Mouse (Mus musculus): ENCODE measurements at regions not wholly inside any gene's neighbourhood (a gene's known extent, or its start where the extent isn't known, plus 50 kb on each side); places are given as distances from the start of the nearest gene placed in this dataset.
A peak's percentile ranks its signal among the peaks of the same experiment; 100 is the strongest.

GRCm38 (mm10) chr16:87295727-87296126 is 58.3 kb upstream of the N6amt1 start:
- no peak for DNase-seq (ENCODE audit: low spot score)

DNA sequence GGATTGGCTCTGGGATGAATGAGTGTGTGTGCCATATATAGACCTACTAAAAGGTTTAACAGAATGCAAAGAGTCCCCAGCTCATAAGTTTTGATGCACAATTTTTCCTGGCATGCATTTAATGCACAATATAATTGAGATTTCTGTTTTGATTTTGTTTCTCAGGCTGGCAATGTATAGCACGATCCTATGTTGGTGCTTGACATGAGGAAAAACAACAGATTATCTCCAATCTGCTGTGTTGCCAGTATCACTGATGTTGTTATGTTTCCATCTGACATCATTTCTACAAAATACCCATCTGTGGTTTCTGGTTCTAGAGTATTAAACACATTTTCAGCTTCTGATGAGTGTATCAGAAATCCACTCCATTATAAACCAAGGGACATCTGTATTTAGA is 61.2 kb upstream of the N6amt1 start:
- no peak for DNase-seq (ENCODE audit: low spot score)

DNA sequence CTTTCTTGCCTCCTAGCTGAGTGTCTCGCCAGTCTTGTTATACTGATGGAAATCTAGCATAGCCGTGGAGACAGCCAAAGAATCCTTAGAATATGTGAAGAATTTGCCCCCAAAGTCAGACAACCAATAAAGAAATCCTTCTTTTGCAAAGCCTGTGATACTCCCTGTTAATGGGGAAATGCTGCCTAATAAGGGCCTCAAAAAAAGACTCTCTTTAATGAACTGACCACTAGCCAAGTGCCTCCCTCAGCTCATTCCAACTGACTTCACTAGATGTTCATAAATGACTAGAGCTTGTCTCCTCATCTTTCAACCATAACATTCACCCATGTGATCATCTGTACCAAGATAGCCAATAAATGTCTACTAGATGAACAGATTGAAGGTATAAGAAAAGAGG is 62.3 kb upstream of the N6amt1 start:
- no peak for DNase-seq (ENCODE audit: low spot score)

GRCm38 (mm10) chr16:87285639-87286038 is 68.3 kb upstream of the N6amt1 start:
- no peak for DNase-seq (ENCODE audit: low spot score)

GRCm38 (mm10) chr16:87284835-87285510 is 69.0 kb upstream of the N6amt1 start:
- no peak for DNase-seq (ENCODE audit: low spot score)

GRCm38 (mm10) chr16:87278518-87278917 is 75.5 kb upstream of the N6amt1 start:
- no peak for DNase-seq (ENCODE audit: low spot score)

- no peak for DNase-seq (ENCODE audit: low spot score)
Measured at GRCm38 (mm10) chr16:87272363-87272762, 81.6 kb upstream of the N6amt1 start.

DNA sequence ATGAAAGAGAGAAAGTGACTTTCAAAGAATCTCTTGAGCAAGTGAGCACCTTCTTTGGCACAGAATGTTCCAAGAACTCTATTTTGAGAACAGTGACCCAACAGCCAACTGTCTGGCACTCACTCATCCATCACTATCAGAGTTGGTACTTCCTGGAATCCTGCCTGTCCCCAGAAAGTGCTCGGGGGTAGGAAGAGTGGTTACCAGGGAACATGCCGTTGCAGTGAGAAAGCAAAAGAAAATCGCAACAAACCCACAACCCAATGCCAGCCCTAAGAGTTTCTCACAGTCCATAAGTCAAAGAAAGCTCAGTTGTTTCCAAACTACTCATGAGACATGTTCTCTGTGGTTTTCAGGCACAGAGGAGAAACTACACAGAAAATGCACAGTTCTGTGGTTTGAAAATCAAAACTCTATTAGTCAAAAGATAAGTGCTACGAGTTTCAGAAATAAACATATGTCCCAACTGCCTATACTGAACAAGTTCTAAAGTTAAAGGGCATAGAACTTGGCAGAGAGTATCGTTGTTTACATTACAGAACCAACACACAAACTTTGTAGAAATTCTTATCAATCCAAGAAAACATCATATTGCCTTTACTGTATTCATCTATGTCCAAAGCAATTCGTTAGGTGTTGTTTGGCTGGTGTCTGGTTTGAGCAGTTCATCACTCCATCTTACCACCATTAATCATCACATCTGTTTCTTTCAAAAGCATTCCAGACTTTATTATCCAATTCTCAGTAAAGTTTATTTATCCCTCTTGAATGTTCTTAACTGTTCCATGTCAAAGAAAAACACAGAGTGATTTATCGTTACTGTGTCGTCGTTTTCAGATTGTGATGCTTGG is 85.8 kb upstream of the N6amt1 start:
- no peak for DNase-seq (ENCODE audit: low spot score)

DNA sequence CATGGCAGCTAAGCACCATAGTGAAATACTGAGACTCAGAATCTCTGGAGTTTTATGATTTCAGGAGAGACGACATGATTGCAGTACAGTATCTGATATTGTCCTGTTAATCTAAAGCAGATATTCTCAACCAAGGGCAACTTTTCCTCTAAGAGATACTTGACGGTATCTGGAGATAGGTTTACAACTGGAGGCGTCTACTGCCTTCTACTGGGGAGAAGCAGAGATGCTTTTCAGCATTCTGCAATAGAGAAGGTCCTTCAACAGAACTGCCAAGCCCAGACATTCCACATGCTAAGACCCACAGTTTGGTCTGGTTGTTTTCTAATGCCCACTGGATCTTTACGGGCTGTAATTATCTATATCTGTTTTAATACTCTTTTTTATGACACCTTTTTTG is 86.5 kb upstream of the N6amt1 start:
- no peak for DNase-seq (ENCODE audit: low spot score)

DNA sequence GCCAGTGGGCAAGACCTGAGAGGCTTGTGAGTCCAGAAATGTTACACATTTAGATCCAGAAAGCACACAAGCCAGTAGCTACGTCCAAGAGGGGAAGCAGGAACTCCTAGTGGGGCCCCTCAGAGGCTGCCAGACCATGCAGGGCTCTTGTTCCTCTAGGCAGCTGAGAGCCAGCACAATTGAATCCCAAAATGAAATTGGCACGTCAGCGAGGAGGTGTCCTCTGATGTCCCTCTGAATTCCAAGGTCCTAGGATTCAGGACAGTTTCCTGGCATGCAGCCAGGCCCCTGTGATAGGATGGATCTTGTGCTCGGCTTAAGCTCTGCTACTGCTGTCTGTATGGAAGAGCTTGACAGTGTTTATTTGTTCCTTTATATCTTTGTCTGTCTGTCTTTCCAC is 90.4 kb upstream of the N6amt1 start:
- no peak for DNase-seq (ENCODE audit: low spot score)

- DNase-seq (ENCODE audit: low spot score): no peak
Measured at GRCm38 (mm10) chr16:87263041-87263440, 90.9 kb upstream of the N6amt1 start.

- no peak for DNase-seq (ENCODE audit: low spot score)
Measured at GRCm38 (mm10) chr16:87262497-87262896, 91.5 kb upstream of the N6amt1 start.

GRCm38 (mm10) chr16:87261527-87261926 is 92.5 kb upstream of the N6amt1 start:
- peak; percentile 26 for DNase-seq (ENCODE audit: low spot score)

GRCm38 (mm10) chr16:87254736-87255135 is 99.2 kb upstream of the N6amt1 start:
- DNase-seq (ENCODE audit: low spot score): no peak

GRCm38 (mm10) chr16:87250531-87250930 is 103.5 kb upstream of the N6amt1 start:
- DNase-seq (ENCODE audit: low spot score): no peak

- DNase-seq (ENCODE audit: low spot score): no peak
Measured at GRCm38 (mm10) chr16:87249903-87250302, 104.1 kb upstream of the N6amt1 start.

DNA sequence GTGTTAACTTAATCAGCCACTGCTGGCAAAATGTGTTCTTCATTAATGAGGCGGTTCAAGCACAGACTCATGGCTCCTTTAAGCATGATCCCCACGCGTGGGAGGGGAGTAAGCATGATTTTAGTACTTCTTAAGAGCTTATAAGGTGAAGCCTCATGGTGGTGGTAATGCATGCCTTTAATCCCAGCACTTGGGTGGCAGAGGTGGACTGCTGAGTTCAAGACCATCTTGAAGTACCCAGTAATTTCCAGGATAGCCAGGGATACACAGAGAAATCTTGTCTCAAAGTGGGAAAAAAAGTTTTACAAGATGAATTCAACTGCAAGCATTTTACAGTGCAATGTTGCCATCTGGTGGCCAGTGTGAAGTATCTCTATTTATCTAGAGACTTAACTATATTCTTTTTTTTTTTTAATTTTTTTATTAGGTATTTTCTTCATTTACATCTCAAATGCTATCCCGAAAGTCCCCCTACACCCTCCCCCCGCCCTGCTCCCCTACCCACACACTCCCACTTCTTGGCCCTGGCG is 105.4 kb upstream of the N6amt1 start:
- no peak for DNase-seq (ENCODE audit: low spot score)

- DNase-seq (ENCODE audit: low spot score): no peak
Measured at GRCm38 (mm10) chr16:87245933-87246791, 107.8 kb upstream of the N6amt1 start.

GRCm38 (mm10) chr16:87245441-87245840 is 108.5 kb upstream of the N6amt1 start:
- DNase-seq (ENCODE audit: low spot score): no peak

DNA sequence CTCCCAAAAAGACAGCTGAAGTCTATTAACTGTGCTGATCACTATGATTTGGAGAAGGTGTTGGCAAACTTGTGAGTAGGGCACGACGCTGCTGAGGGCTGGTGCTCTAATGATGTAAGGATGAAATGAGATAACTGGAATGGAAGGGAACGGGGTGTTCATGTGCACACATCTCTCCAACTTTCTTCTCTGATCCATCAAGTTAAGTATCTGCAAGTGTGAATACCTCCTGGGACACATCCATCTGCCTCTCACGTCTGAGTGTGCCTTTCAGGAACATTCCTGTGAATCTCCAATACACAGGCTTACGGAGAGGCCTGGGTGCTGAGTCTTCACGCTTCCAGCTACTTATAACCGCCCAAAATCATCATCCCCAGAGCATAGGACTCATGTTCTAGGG is 112.0 kb upstream of the N6amt1 start:
- no peak for DNase-seq (ENCODE audit: low spot score)

- no peak for DNase-seq (ENCODE audit: low spot score)
Measured at GRCm38 (mm10) chr16:87239105-87239504, 114.9 kb upstream of the N6amt1 start.

GRCm38 (mm10) chr16:87234199-87234598 is 119.8 kb upstream of the N6amt1 start:
- no peak for DNase-seq (ENCODE audit: low spot score)

Data from left cerebral cortex, adult 11 months (tissue).